Comparison of ENCODE assay signal across 10 mouse cellular contexts in genomic region chr2:11464661-11465099, GRCm38 (mm10).
DNase-seq lines count a peak whose midpoint lies in the region; ATAC-seq lines count a peak whose summit lies in the region.
"Had no signal": no experiment of that assay in that cellular context is flagged by ENCODE, and none has a peak within 500 bp of the region (broad histone marks: within the 10 kb centered on the region; RNA-seq: fewer than 3 reads in every experiment).

No protein-coding gene starts in this region.

- H3K4me1 ChIP-seq in liver, embryonic 16.5 days (ENCODE audit: control insufficient read depth, low read depth, low read length), result no peaks in the 10 kb centered on the region
- H3K4me1 ChIP-seq in liver, embryonic 11.5 days (replicated peaks; ENCODE audit: control insufficient read depth, insufficient read depth, low read length), result no peaks in the 10 kb centered on the region
- H3K4me1 ChIP-seq: limb, embryonic 12.5 days had no signal

- 46% methylated on average over 3 of the region's 3 CpGs for WGBS in liver, embryonic 16.5 days (ENCODE audit: insufficient replicate concordance)
- 65% methylated on average over 3 of the region's 3 CpGs for WGBS in liver, embryonic 11.5 days

- no peaks in the 10 kb centered on the region for H3K27me3 ChIP-seq in liver, embryonic 16.5 days (ENCODE audit: control insufficient read depth, insufficient read depth, low read depth, low read length)
- no peaks in the 10 kb centered on the region for H3K27me3 ChIP-seq in liver, embryonic 11.5 days (replicated peaks; ENCODE audit: control insufficient read depth, insufficient read depth, low read length)
- H3K27me3 ChIP-seq: limb, embryonic 12.5 days had no signal

- H3K9me3 ChIP-seq in liver, embryonic 16.5 days (replicated peaks; ENCODE audit: control insufficient read depth, low read length), result no peaks in the 10 kb centered on the region
- H3K9me3 ChIP-seq in liver, embryonic 11.5 days (ENCODE audit: control insufficient read depth, low read length), result no peaks in the 10 kb centered on the region
- H3K9me3 ChIP-seq: limb, embryonic 12.5 days had no signal

- no peak overlapping the region for H3K4me2 ChIP-seq in liver, embryonic 16.5 days (ENCODE audit: low read depth, low read length)
- no peak overlapping the region for H3K4me2 ChIP-seq in liver, embryonic 11.5 days
- H3K4me2 ChIP-seq: limb, embryonic 12.5 days had no signal

- no peak overlapping the region for H3K9ac ChIP-seq in liver, embryonic 16.5 days (ENCODE audit: low read depth, low read length)
- no peak overlapping the region for H3K9ac ChIP-seq in liver, embryonic 11.5 days (ENCODE audit: low read depth, low read length)
- H3K9ac ChIP-seq: limb, embryonic 12.5 days had no signal

- H3K36me3 ChIP-seq in liver, embryonic 16.5 days (ENCODE audit: control insufficient read depth, insufficient read depth), result no peaks in the 10 kb centered on the region
- no peaks in the 10 kb centered on the region for H3K36me3 ChIP-seq in liver, embryonic 11.5 days (ENCODE audit: control insufficient read depth, insufficient read depth, low read length)

- DNase-seq in liver, embryonic 11.5 days (ENCODE audit: low spot score), result no peak
- peak; percentile 79 for DNase-seq in gonadal fat pad, adult 2 months (ENCODE audit: low read depth)
- peak; percentile 15 for DNase-seq in lung, postnatal 14 days
- DNase-seq in retina, postnatal 1 day, result peak; percentile 59
- DNase-seq in cerebellum, adult 9-10 months, result no peak
- DNase-seq in urinary bladder, postnatal 25 days (ENCODE audit: low spot score), result no peak
- DNase-seq: right cerebral cortex, adult 18-20 months; thymus, postnatal 25 days had no signal

- no peak overlapping the region for H3K4me3 ChIP-seq in liver, embryonic 16.5 days (ENCODE audit: low read depth, low read length)
- H3K4me3 ChIP-seq in liver, embryonic 11.5 days (ENCODE audit: low read depth, low read length), result no peak overlapping the region
- H3K4me3 ChIP-seq: limb, embryonic 12.5 days had no signal

- ATAC-seq in liver, embryonic 16.5 days (ENCODE audit: low read depth), result 0 out of 2 replicates have a peak, but pooled peaks have one; percentile 19
- no peak for ATAC-seq in liver, embryonic 11.5 days (replicated peaks; ENCODE audit: low FRiP score)

- H3K27ac ChIP-seq in liver, embryonic 16.5 days (ENCODE audit: low read length), result no peak overlapping the region
- no peak overlapping the region for H3K27ac ChIP-seq in liver, embryonic 11.5 days (ENCODE audit: low read depth, low read length)
- H3K27ac ChIP-seq: limb, embryonic 12.5 days had no signal

Comparison
In these comparisons a context has a peak if more than half of its experiments do, and no peak if none do; other contexts are left out.
1. DNase-seq: peak in gonadal fat pad, adult 2 months (single experiment), lung, postnatal 14 days (single experiment) and retina, postnatal 1 day (single experiment); none in liver, embryonic 11.5 days (single experiment), cerebellum, adult 9-10 months (single experiment) and urinary bladder, postnatal 25 days (single experiment).